Mouse (Mus musculus): ENCODE data around the gene Rpl35a.
"Not testable (repeated sequence)": the region's sequence is repeated elsewhere in the genome, so short reads cannot be mapped to it uniquely, and the experiment has no call there.

Gene Rpl35a

DNA sequence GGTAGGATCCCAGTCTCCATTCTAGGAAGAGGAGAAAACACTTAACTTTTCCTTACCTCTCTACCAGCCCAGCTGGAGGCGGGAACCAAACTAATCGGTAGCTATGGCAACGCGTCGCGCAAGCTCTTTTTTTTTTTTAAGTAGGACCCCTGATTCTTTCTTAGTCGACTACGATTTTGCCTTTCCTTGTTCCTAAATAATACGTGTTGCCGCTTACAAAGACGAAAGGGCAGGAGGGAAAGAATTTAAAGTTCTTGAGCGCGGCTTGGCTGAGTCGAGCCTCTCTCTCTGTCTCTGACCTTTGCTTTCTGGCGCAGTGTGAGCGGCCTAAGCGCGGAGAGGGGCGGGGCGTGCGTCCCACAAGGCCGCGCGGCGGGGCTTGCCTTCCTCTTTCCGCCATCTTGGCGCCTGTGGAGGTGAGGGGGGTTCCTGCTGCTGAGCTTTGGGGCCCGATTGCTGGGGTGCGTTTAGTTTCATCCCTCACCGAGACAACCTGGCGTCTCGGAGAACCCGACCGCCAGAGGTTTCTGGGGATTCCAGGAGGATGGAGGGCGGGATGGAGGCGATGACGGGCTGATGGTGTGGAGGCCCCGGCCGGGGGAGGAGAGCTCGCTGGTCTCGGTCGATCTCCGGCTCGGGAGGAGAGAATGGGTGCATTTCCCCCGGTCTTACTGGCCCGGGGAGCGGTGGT is at the start of gene Rpl35a, which contains the start of gene Iqcg:
Rpl35a (plus strand) TSS at position 359 of the 691 bp plus-strand sequence.
Iqcg (minus strand) TSS at position 124 of the 691 bp plus-strand sequence.
- DNase-seq, result peak; percentile 89

GRCm38 (mm10) chr16:33006888-33007287 is 49.4 kb upstream of the Rpl35a start:
- DNase-seq, result no peak

GRCm38 (mm10) chr16:33007436-33007835 is 48.8 kb upstream of the Rpl35a start:
- DNase-seq, result peak; percentile 48

DNA sequence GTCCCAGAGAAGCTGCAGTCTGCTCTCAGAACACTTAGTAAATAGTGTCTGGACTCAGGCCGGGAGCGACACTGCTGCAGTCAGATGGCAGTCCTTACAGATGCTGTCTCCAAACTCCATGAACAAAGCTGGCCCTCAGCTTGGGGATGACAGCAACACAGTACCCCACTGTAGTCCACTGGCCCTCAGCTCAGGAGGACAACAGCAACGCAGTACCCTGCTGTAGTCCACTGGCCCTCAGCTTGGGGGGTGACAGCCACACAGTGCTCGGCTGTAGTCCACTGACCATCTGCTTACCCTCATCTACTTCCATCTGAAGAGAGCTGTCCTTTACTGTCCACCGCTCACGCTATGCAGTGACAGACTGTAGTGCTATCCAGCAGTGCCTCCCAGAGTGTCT is 46.1 kb upstream of the Rpl35a start:
- no peak for DNase-seq

DNA sequence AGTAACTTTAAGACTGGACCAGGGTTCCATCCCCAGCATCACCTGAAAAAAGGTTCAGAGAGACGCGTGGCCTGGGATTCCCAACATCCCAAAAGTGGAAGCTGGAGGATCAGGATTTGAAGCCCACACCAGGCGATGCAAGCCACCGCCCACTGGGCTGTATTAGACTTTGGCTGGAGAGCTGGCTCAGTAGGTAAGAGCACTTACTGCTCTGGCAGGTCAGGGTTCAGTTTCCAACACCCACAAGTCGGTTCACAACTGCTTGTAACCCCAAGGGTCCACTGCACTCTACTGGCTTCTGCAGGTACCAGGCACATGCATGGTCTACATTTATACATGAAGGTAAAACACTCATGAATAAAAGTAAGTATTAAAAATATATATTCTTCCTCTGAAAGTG is 42.5 kb upstream of the Rpl35a start:
- peak; percentile 49 for DNase-seq

GRCm38 (mm10) chr16:33014921-33015320 is 41.3 kb upstream of the Rpl35a start:
- peak; percentile 63 for DNase-seq

GRCm38 (mm10) chr16:33015396-33015907 is 40.8 kb upstream of the Rpl35a start:
- DNase-seq, result no peak

DNA sequence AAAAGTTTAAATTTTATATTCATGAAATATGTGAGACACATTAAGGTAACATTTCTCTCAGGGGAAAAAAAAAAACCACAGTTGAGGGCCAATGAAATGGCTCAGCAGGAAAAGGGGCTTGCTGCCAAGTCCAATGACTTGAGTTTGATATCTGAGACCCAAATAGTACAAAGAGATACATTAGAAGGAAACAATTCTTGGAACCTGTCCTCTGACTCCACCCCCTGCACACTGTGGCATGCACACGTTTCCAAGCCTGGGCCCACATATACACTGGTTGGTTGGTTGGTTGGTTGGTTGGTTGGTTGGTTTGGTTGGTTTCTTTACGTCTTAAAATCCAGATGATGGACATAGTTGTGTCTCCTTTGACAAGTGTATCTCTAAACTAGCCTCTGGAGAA is 40.3 kb upstream of the Rpl35a start:
- DNase-seq, result no peak

DNA sequence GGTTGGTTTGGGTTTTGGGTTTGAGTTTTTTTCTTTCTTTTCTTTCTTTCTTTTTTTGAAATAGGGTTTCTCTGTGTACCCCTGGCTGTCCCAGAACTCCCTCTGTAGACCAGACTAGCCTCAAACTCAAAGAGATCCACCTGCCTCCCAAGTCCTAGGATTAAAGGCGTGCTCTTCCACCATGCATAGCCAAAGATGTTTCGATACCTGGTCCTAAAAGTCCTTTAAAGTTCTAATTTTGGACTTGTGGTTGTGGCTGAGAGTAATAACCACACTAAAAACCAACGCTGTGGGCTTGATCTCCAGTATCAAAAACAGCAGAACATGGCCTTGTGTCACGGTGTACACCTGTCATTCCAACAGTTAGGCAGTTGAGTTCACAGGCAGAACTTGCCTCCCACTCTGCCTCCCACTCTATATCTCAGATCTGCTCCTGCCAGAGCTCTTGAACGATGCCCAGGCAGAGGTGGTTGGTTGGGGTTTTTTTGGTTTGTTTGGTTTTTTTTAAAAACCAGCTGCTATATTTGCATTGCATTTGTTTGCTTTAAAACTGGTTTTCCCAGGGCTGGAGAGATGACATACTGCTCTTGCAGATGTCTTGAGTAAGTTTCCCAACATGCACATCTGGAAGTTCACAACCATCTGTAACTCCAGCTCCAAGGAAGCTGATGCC is 38.4 kb upstream of the Rpl35a start:
- DNase-seq, result no peak

DNA sequence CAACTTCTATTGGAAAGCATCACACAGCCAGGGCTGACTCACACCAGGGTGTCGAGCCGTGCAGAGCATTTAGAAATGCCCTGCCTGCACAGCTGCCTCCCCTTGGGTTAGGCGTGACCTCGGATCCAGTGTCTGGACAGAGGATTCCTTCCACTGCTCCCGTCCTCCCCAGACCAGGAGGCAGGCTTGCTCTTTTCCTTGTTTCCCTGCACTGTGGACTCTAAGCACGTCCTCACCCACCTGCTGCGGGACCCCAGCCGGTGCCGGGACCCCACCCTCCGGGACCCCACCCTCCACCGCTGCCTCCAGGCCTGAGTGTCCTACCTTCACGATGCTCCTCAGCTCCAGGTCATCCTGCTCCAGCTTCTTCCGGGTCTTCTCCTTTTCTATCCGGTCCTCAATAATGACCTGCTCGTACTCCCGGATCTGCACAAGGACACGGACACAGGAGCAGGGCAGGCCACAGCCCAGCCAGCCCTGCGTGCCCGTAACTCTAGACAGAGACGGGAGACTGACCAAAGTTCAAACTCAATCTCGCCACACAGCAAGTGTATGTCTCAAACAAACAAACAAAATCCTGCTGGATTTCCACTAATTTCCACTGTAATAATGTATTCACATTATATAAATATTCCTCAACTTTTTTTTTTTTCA is 37.0 kb upstream of the Rpl35a start:
- DNase-seq, result peak; percentile 75

GRCm38 (mm10) chr16:33021381-33021780 is 34.9 kb upstream of the Rpl35a start:
- DNase-seq, result no peak

DNA sequence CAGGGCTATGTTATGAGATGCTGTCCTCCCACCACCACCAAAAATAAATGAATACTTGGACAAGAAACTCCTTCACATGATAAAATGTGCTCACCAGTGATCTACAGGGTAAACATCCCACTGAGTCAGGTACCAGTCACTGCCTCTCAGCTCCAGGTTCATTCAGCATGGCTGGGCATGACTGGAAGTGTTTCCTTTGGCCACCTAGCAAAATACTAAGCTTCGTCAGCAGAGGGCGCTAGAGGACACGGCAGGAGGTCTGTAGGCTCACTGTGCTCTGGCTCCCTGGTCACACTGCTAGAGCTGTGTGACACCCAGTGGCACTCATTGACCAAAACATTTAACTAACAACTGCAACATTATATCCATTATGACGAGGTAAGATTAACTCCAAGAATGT is 32.5 kb upstream of the Rpl35a start:
- peak; percentile 79 for DNase-seq

- DNase-seq, result no peak
Observed at GRCm38 (mm10) chr16:33024456-33025104, 31.7 kb upstream of the Rpl35a start.

GRCm38 (mm10) chr16:33026357-33026756 is 29.9 kb upstream of the Rpl35a start:
- DNase-seq, result no peak

- DNase-seq, result no peak
Observed at GRCm38 (mm10) chr16:33036006-33036405, 20.2 kb upstream of the Rpl35a start.

GRCm38 (mm10) chr16:33042682-33043081 is 13.6 kb upstream of the Rpl35a start:
- DNase-seq, result no peak

DNA sequence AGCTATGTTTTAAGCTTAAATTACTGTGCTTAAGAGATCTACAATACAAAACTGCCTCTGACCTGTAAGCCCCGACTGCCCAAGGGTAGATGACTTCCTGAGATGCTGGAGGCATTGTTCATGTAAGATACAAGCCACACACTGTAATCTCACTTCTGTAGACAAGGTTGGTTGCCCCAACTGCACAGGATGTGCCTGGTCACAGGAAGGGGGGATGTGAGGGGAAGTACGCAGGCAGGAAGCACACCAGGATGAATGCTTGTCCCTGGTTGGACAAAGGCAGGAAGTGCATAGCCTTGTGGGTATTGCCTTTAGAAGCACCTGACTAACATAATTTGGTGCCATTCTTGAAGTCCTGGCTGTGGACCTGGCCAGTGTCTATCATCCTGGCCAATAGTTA is 13.0 kb upstream of the Rpl35a start:
- DNase-seq, result no peak

DNA sequence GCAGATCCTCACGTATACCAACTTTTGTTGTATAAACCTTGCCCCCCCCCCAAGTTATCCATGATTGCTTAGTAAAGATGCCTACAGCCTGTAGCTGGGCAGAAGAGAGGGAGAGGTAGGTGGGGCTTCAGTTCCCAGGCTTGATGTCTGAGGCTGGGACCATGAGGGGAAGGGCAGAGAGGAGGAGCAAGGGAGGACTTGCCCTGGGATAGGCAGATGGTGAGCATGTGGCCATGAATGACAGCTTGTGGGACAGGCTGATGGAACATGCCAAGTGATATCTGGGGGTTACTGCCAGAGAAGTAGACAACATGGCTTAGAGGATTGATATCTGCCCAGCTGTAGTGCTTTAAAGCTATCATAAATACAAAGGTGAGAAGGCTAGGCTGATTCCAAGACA is 8.2 kb upstream of the Rpl35a start:
- DNase-seq, result no peak

- no peak for DNase-seq
Observed at GRCm38 (mm10) chr16:33048686-33049085, 7.6 kb upstream of the Rpl35a start.

- DNase-seq, result no peak
Observed at GRCm38 (mm10) chr16:33049809-33050208, 6.4 kb upstream of the Rpl35a start.

- no peak for DNase-seq
Observed at GRCm38 (mm10) chr16:33053141-33053540, 3.1 kb upstream of the Rpl35a start.

GRCm38 (mm10) chr16:33054927-33055326 is 1.3 kb upstream of the Rpl35a start:
- not testable (repeated sequence) for DNase-seq

DNA sequence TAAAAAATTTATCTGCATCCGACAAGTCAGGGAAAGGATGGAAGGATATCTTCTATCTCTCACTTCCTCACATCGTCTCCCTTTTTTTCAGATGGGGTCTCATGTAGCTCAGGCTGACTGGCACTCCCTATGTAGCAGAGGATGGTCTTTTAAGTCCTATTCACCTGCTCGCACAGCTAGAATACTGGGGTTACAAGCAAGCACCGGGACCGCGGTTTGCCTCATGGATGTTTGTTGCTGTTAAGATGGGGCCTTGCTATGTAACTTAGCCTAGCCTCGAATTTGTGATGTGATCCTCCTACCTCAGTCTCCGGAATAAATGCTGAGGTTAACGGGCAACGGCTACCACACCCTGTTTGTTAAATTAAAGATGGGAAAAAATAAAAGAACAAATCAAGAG is 598 bp upstream of the Rpl35a start:
- peak; percentile 31 for DNase-seq
